31 mouse cellular contexts compared by ENCODE assay signal in genomic region chrX:165003141-165003540, GRCm38 (mm10). TPM values are rescaled to one million over a fixed set of nuclear protein-coding genes. Genes with fewer than 3 reads are reported as not detected.
A peak's percentile ranks its signal among the peaks of the same experiment; 100 is the strongest.
DNase-seq lines count a peak whose midpoint lies in the region; ATAC-seq and TF ChIP-seq lines count a peak whose summit lies in the region.
"Had no signal": no experiment of that assay in that cellular context is flagged by ENCODE, and none has a peak within 500 bp of the region (broad histone marks: within the 10 kb centered on the region; RNA-seq: fewer than 3 reads in every experiment).

No protein-coding gene starts in this region.

- TF ChIP-seq POLR2A in heart, adult 2 months (IDR thresholded peaks at IDR 0.05; ENCODE audit: insufficient read depth, low read depth, low read length): no peak

- H3K27ac ChIP-seq in heart, adult 2 months: peak overlapping the region; percentile 2
- H3K27ac ChIP-seq in heart, embryonic 10.5 days: no peak overlapping the region
- no peak overlapping the region for H3K27ac ChIP-seq in ES-E14 (ENCODE audit: insufficient read depth, low read depth, low read length, poor library complexity, severe bottlenecking)
- H3K27ac ChIP-seq in stomach, postnatal 0 days (replicated peaks): no peak overlapping the region
- H3K27ac ChIP-seq in intestine, embryonic 15.5 days: no peak overlapping the region
- H3K27ac ChIP-seq: embryonic facial prominence, embryonic 15.5 days; forebrain, embryonic 15.5 days; hindbrain, postnatal 0 days; kidney, embryonic 15.5 days; limb, embryonic 13.5 days; liver, embryonic 14.5 days; lung, embryonic 15.5 days; midbrain, embryonic 10.5 days; neural tube, embryonic 13.5 days had no signal

- in situ Hi-C loops in ES-E14 (cut with MboI; ENCODE audit: low sequenced_read_pairs in 2 of 2, unreplicated experiment in 2 of 2): no loop called here

- no peaks in the 10 kb centered on the region for H3K27me3 ChIP-seq in heart, adult 2 months (ENCODE audit: control insufficient read depth, insufficient read depth, low read length)
- 0 out of 2 replicates have a peak, but pooled peaks cover 6% of the 10 kb centered on the region for H3K27me3 ChIP-seq in heart, embryonic 10.5 days (ENCODE audit: insufficient read depth, poor library complexity, severe bottlenecking)
- H3K27me3 ChIP-seq in stomach, postnatal 0 days (ENCODE audit: control insufficient read depth, insufficient read depth, low read length): no peaks in the 10 kb centered on the region
- no peaks in the 10 kb centered on the region for H3K27me3 ChIP-seq in intestine, embryonic 15.5 days (replicated peaks)
- H3K27me3 ChIP-seq: embryonic facial prominence, embryonic 15.5 days; forebrain, embryonic 15.5 days; lung, embryonic 15.5 days had no signal

- no peaks in the 10 kb centered on the region for H3K79me2 ChIP-seq in heart, adult 2 months (replicated peaks; ENCODE audit: control insufficient read depth, insufficient read depth, low read length)

- H3K9me3 ChIP-seq in heart, embryonic 10.5 days: no peaks in the 10 kb centered on the region
- H3K9me3 ChIP-seq in ES-E14 (ENCODE audit: control insufficient read depth, insufficient read depth, low read depth, low read length): no peaks in the 10 kb centered on the region
- H3K9me3 ChIP-seq in stomach, postnatal 0 days (ENCODE audit: control insufficient read depth, low read length): no peaks in the 10 kb centered on the region
- H3K9me3 ChIP-seq in intestine, embryonic 15.5 days: no peaks in the 10 kb centered on the region
- H3K9me3 ChIP-seq: embryonic facial prominence, embryonic 15.5 days; forebrain, embryonic 15.5 days; kidney, embryonic 15.5 days; limb, embryonic 13.5 days; lung, embryonic 15.5 days; midbrain, embryonic 10.5 days; neural tube, embryonic 13.5 days had no signal

- no peak for TF ChIP-seq CTCF in heart, adult 2 months (IDR thresholded peaks at IDR 0.05)
- no peak for TF ChIP-seq CTCF in stomach, postnatal 0 days (IDR thresholded peaks at IDR 0.05; ENCODE audit: low read depth)

- WGBS in heart, adult 2 months: 21% methylated on average over 4 of the region's 4 CpGs
- 32% methylated on average over 4 of the region's 4 CpGs for WGBS in heart, embryonic 10.5 days
- 32% methylated on average over 4 of the region's 4 CpGs for WGBS in stomach, postnatal 0 days
- 49% methylated on average over 4 of the region's 4 CpGs for WGBS in intestine, embryonic 15.5 days

- H3K9ac ChIP-seq in heart, adult 2 months (ENCODE audit: low read depth, low read length): no peak overlapping the region
- H3K9ac ChIP-seq in ES-E14 (ENCODE audit: insufficient read depth, low read depth, low read length, poor library complexity, severe bottlenecking): no peak overlapping the region
- H3K9ac ChIP-seq in stomach, postnatal 0 days (ENCODE audit: low read length): no peak overlapping the region
- no peak overlapping the region for H3K9ac ChIP-seq in intestine, embryonic 15.5 days
- H3K9ac ChIP-seq: embryonic facial prominence, embryonic 15.5 days; forebrain, embryonic 15.5 days; kidney, embryonic 15.5 days; limb, embryonic 13.5 days; liver, embryonic 14.5 days; lung, embryonic 15.5 days; neural tube, embryonic 13.5 days had no signal

- peak in 1 of 2 experiments; percentile 6 for DNase-seq in heart, adult 2 months
- no peak for DNase-seq in heart, embryonic 10.5 days (ENCODE audit: low spot score)
- DNase-seq in ES-E14 (ENCODE audit: low read depth, low spot score) (peak; percentile 48), ZHBTc4 (ENCODE audit: low read depth, low spot score) (peak; percentile 86)
- no peak for DNase-seq in stomach, postnatal 0 days (ENCODE audit: low spot score)
- DNase-seq in B cell, adult 2 months: no peak
- DNase-seq: adrenal gland, postnatal 25 days; cerebellum, adult 11 months; cerebellum, adult 9-11 months; gastrocnemius, postnatal 36 days; lung, postnatal 4 days; thymus, postnatal 25 days had no signal

- no peaks in the 10 kb centered on the region; the same call in none of the 2 replicates for H3K4me1 ChIP-seq in heart, adult 2 months (ENCODE audit: control insufficient read depth, insufficient read depth, low read length)
- H3K4me1 ChIP-seq in heart, embryonic 10.5 days: no peaks in the 10 kb centered on the region
- H3K4me1 ChIP-seq in ES-E14 (ENCODE audit: control insufficient read depth in 2 of 2, insufficient read depth in 2 of 2, low read length in 2 of 2, poor library complexity in 1 of 2): 0 out of 4 replicates have a peak, but pooled peaks cover 0 to 2% of the 10 kb centered on the region in 2 experiments
- H3K4me1 ChIP-seq in stomach, postnatal 0 days (replicated peaks; ENCODE audit: control insufficient read depth, insufficient read depth): no peaks in the 10 kb centered on the region
- no peaks in the 10 kb centered on the region for H3K4me1 ChIP-seq in intestine, embryonic 15.5 days (replicated peaks)
- H3K4me1 ChIP-seq: embryonic facial prominence, embryonic 15.5 days; forebrain, embryonic 15.5 days; kidney, embryonic 15.5 days; limb, embryonic 13.5 days; lung, embryonic 15.5 days; midbrain, embryonic 10.5 days; neural tube, embryonic 13.5 days had no signal

- no peak for TF ChIP-seq EP300 in heart, adult 2 months (IDR thresholded peaks at IDR 0.05; ENCODE audit: insufficient read depth, low read depth, low read length)
- no peak for TF ChIP-seq EP300 in stomach, postnatal 0 days (optimal IDR thresholded peaks at IDR 0.05)

- no peak overlapping the region for H3K4me2 ChIP-seq in stomach, postnatal 0 days (replicated peaks; ENCODE audit: low read depth)
- no peak overlapping the region for H3K4me2 ChIP-seq in intestine, embryonic 15.5 days (replicated peaks)
- H3K4me2 ChIP-seq: embryonic facial prominence, embryonic 15.5 days; forebrain, embryonic 15.5 days; kidney, embryonic 15.5 days; limb, embryonic 13.5 days; lung, embryonic 15.5 days; neural tube, embryonic 13.5 days had no signal

- H3K36me3 ChIP-seq in heart, adult 2 months (ENCODE audit: control insufficient read depth, insufficient read depth, low read length): no peaks in the 10 kb centered on the region
- no peaks in the 10 kb centered on the region for H3K36me3 ChIP-seq in heart, embryonic 10.5 days
- H3K36me3 ChIP-seq in ES-E14 (ENCODE audit: control insufficient read depth, insufficient read depth, low read length, poor library complexity, severe bottlenecking): no peaks in the 10 kb centered on the region
- no peaks in the 10 kb centered on the region for H3K36me3 ChIP-seq in stomach, postnatal 0 days (ENCODE audit: control insufficient read depth, insufficient read depth, low read length)
- no peaks in the 10 kb centered on the region for H3K36me3 ChIP-seq in intestine, embryonic 15.5 days
- H3K36me3 ChIP-seq: embryonic facial prominence, embryonic 15.5 days; forebrain, embryonic 15.5 days; kidney, embryonic 15.5 days; limb, embryonic 13.5 days; lung, embryonic 15.5 days; midbrain, embryonic 10.5 days; neural tube, embryonic 13.5 days had no signal

- ATAC-seq in stomach, postnatal 0 days (ENCODE audit: low FRiP score, low TSS enrichment): 0 out of 2 replicates have a peak, but pooled peaks have one; percentile 40
- no peak for ATAC-seq in intestine, embryonic 15.5 days
- ATAC-seq: activated CD4-positive, CD25-positive, alpha-beta regulatory T cell, adult 4 months; forebrain, embryonic 15.5 days; hindbrain, postnatal 0 days; intestine, postnatal 0 days; midbrain, embryonic 16.5 days had no signal

- no peak overlapping the region for H3K4me3 ChIP-seq in heart, adult 2 months
- H3K4me3 ChIP-seq in heart, embryonic 10.5 days: no peak overlapping the region
- H3K4me3 ChIP-seq in ES-E14 (ENCODE audit: insufficient read depth in 1 of 2, low read depth in 1 of 2, low read length in 2 of 2, poor library complexity in 1 of 2, severe bottlenecking in 1 of 2): peak overlapping the region; percentile 59 to 69
- H3K4me3 ChIP-seq in stomach, postnatal 0 days (ENCODE audit: low read depth, low read length): no peak overlapping the region
- no peak overlapping the region for H3K4me3 ChIP-seq in intestine, embryonic 15.5 days (replicated peaks)
- H3K4me3 ChIP-seq: embryonic facial prominence, embryonic 15.5 days; forebrain, embryonic 15.5 days; kidney, embryonic 15.5 days; limb, embryonic 13.5 days; lung, embryonic 15.5 days; midbrain, embryonic 10.5 days; myocyte; neural tube, embryonic 13.5 days had no signal

- intact Hi-C loops in heart, adult 2 months (cut with DNase I): loop anchor here (5.0 kb wide), 1 partner anchor 51 kb away; no protein-coding TSS in a partner anchor

TF ChIP-seq in ES-E14, 5 proteins besides CTCF, POLR2A, EP300 and RAD21:
- TF ChIP-seq HCFC1 (IDR thresholded peaks at IDR 0.05; ENCODE audit: borderline replicate concordance, insufficient read depth, low read length): no peak
- TF ChIP-seq ZNF384 (IDR thresholded peaks at IDR 0.05; ENCODE audit: low read depth, low read length): no peak
- no peak for TF ChIP-seq MAFK (IDR thresholded peaks at IDR 0.05; ENCODE audit: insufficient read depth, low read depth, low read length)
- 0 out of 2 replicates have a peak, but pooled peaks have one; percentile 24 for TF ChIP-seq CHD2 (IDR thresholded peaks at IDR 0.05; ENCODE audit: low read depth, low read length)
TF ChIP-seq in ES-E14: peak in this region for 1.

RNA-seq across cellular contexts. Expression of gene Gm17604, which starts 1.5 kb away (rescaled TPM):
- not detected for total RNA-seq in heart, adult 2 months (2021)
- not detected in 2 replicates for polyA plus RNA-seq in heart, adult 2 months (2012; rRNA removed)
- polyA plus RNA-seq in heart, embryonic 10.5 days (2016; fragmentation: Nextera tagmentation; extraction: Ambion mirVana): not detected in 2 replicates
- total RNA-seq in ES-E14 (2012; rRNA removed): not detected in 2 replicates
- not detected in 2 replicates for polyA plus RNA-seq in stomach, postnatal 0 days (2015; fragmentation: Nextera tagmentation; extraction: Ambion mirVana)
- polyA plus RNA-seq in intestine, embryonic 15.5 days (2015; fragmentation: Nextera tagmentation; extraction: Ambion mirVana): not detected in 2 replicates
- total RNA-seq: adrenal gland, postnatal 25 days; common myeloid progenitor, adult 5-6 weeks; gastrocnemius, postnatal 36 days; hindbrain, postnatal 0 days; left cerebral cortex, postnatal 14 days had no signal
- polyA plus RNA-seq: activated CD4-positive, CD25-positive, alpha-beta regulatory T cell, adult 4 months; embryonic facial prominence, embryonic 15.5 days; forebrain, embryonic 15.5 days; heart, embryonic 16.5 days; hindbrain, embryonic 11.5 days; hindbrain, postnatal 0 days; intestine, postnatal 0 days; kidney, embryonic 15.5 days; limb, embryonic 13.5 days; liver, embryonic 14.5 days; lung, embryonic 15.5 days; midbrain, embryonic 10.5 days; midbrain, embryonic 16.5 days; myocyte; neural tube, embryonic 13.5 days; stomach, embryonic 14.5 days had no signal

RNA-seq across cellular contexts. Expression of gene Fancb, which starts 22.7 kb away (rescaled TPM):
- total RNA-seq in heart, adult 2 months (2021): 1 to 10 TPM in 1 of 2 experiments, under 1 TPM in 1; 0.52 to 1.1 TPM
- 0.33 and 0.73 TPM in 2 replicates for polyA plus RNA-seq in heart, adult 2 months (2012; rRNA removed)
- polyA plus RNA-seq in heart, embryonic 10.5 days (2016; fragmentation: Nextera tagmentation; extraction: Ambion mirVana): 8.7 and 8.9 TPM in 2 replicates
- total RNA-seq in ES-E14 (2012; rRNA removed): 8.1 and 11.6 TPM in 2 replicates
- polyA plus RNA-seq in stomach, postnatal 0 days (2015; fragmentation: Nextera tagmentation; extraction: Ambion mirVana): 3.7 and 4.3 TPM in 2 replicates
- 7.5 and 9.4 TPM in 2 replicates for polyA plus RNA-seq in intestine, embryonic 15.5 days (2015; fragmentation: Nextera tagmentation; extraction: Ambion mirVana)

RNA-seq across cellular contexts. Expression of gene Mospd2, which starts 23.0 kb away (rescaled TPM):
- 10 to 100 TPM; 11.5 to 12.7 TPM for total RNA-seq in heart, adult 2 months (2021)
- polyA plus RNA-seq in heart, adult 2 months (2012; rRNA removed): 2.9 and 8.5 TPM in 2 replicates
- polyA plus RNA-seq in heart, embryonic 10.5 days (2016; fragmentation: Nextera tagmentation; extraction: Ambion mirVana): 10.9 and 11.4 TPM in 2 replicates
- total RNA-seq in ES-E14 (2012; rRNA removed): 14.7 and 15.4 TPM in 2 replicates
- polyA plus RNA-seq in stomach, postnatal 0 days (2015; fragmentation: Nextera tagmentation; extraction: Ambion mirVana): 18.4 and 19.4 TPM in 2 replicates
- polyA plus RNA-seq in intestine, embryonic 15.5 days (2015; fragmentation: Nextera tagmentation; extraction: Ambion mirVana): 19.3 and 23.2 TPM in 2 replicates

Comparison
In these comparisons a context has a peak if more than half of its experiments do, and no peak if none do; other contexts are left out.
1. DNase-seq: peak in ES-E14 (single experiment) and ZHBTc4 (single experiment); none in heart, embryonic 10.5 days (single experiment), stomach, postnatal 0 days (single experiment) and B cell, adult 2 months (0 of 2).
2. H3K4me3 ChIP-seq: peak in ES-E14 (2 of 2); none in heart, adult 2 months (single experiment), heart, embryonic 10.5 days (single experiment), stomach, postnatal 0 days (single experiment) and intestine, embryonic 15.5 days (single experiment).